Mouse (Mus musculus): ENCODE data around the gene Mmp21. TPM values are rescaled to one million over a fixed set of nuclear protein-coding genes. Genes with fewer than 3 reads are reported as not detected.

Mmp21 gene
- polyA plus RNA-seq, 1 experiment from 2014 or later = not detected

DNA sequence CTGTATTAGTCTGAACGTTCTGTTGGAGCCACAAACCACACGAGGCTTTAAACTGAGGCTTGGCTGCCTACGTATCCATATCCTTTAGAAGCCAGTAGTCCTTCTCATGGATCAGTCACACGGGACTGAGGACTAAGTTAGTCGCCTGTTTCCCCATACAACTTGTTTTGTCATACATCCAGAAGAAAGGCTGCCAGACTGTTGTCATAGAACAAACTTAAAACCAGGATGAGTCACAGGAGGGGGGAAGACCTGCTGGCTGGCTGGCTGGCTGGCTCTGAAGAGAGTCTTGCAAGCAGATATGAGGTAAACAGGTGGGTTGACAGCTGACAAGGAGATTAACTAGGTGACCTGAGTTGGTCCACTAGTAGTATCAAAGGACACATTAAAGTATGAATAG lies 49.0 kb downstream of the Mmp21 start:
- ATAC-seq = no peak
- Histone ChIP-seq H3K4me2 (replicated peaks; ENCODE audit: low read depth) (no peak overlapping the region), H3K36me3 (ENCODE audit: control insufficient read depth, insufficient read depth) (no peaks in the 10 kb centered on the region), H3K27ac (ENCODE audit: low read depth, low read length) (no peak overlapping the region), H3K9me3 (ENCODE audit: control insufficient read depth) (no peaks in the 10 kb centered on the region), H3K27me3 (replicated peaks; ENCODE audit: control insufficient read depth, insufficient read depth, low read length) (no peaks in the 10 kb centered on the region), H3K4me3 (ENCODE audit: low read depth, low read length) (no peak overlapping the region), H3K9ac (ENCODE audit: low read depth, low read length) (no peak overlapping the region), H3K4me1 (replicated peaks; ENCODE audit: control insufficient read depth, insufficient read depth, low read length) (no peaks in the 10 kb centered on the region)
- 69% methylated on average over 5 of the region's 5 CpGs for WGBS
- no peak for TF ChIP-seq CTCF (IDR thresholded peaks at IDR 0.05; ENCODE audit: low read depth)

DNA sequence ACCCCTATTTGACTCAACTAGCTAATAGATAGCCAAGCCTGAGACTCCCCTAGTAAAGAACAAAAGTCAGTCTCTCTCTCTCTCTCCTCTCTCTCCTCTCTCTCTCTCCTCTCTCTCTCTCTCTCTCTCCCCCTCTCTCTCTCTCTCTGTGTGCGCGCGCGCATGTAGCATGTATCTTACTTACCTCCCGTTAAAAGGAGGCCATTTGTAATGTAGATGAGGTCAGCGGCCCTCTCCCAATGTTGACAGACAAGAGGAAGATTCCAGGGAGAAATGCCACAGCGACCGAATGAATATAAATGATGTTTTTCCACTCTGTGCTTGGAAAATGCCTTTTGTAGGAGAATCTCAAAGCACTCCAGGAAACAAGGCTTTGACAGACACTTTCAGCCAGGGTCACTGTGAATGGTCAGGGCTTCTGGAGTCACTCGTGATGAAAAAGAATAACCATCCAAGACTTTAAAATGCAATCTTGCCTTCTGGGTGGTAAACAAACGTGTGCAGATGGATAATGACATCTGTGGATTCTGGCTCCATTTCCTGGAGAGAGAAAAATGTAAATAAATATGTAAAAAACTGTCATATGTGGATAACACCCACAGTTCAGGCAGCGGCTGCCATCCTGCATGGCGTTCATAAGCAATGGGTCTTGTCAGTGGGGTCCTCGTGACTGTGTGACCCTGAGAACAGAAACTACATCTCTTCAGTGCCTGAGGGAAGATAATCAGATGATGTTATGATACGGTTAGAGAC lies 52.5 kb downstream of the Mmp21 start:
- Histone ChIP-seq H3K27ac (ENCODE audit: low read depth, low read length) (no peak overlapping the region), H3K9ac (ENCODE audit: low read depth, low read length) (no peak overlapping the region), H3K4me2 (replicated peaks; ENCODE audit: low read depth) (no peak overlapping the region), H3K4me1 (replicated peaks; ENCODE audit: control insufficient read depth, insufficient read depth, low read length) (no peaks in the 10 kb centered on the region), H3K36me3 (ENCODE audit: control insufficient read depth, insufficient read depth) (no peaks in the 10 kb centered on the region), H3K9me3 (ENCODE audit: control insufficient read depth) (no peaks in the 10 kb centered on the region), H3K27me3 (replicated peaks; ENCODE audit: control insufficient read depth, insufficient read depth, low read length) (no peaks in the 10 kb centered on the region), H3K4me3 (ENCODE audit: low read depth, low read length) (no peak overlapping the region)
- no peak for ATAC-seq
- no peak for TF ChIP-seq CTCF (IDR thresholded peaks at IDR 0.05; ENCODE audit: low read depth)
- 50% methylated on average over 14 of the region's 14 CpGs for WGBS

Other genes starting within 250 kb of the Mmp21 start
- not detected in 2 replicates for gene Tex36, start 77.9 kb downstream of the Mmp21 start, polyA plus RNA-seq (2015; fragmentation: Nextera tagmentation; extraction: Ambion mirVana)
- 5.8 and 6.1 TPM in 2 replicates for gene Edrf1, start 42.5 kb downstream of the Mmp21 start, polyA plus RNA-seq (2015; fragmentation: Nextera tagmentation; extraction: Ambion mirVana)
- gene Bccip, start 29.3 kb upstream of the Mmp21 start, polyA plus RNA-seq (2015; fragmentation: Nextera tagmentation; extraction: Ambion mirVana) = 91.4 and 92.6 TPM in 2 replicates
- gene Uros, start 30.0 kb upstream of the Mmp21 start, polyA plus RNA-seq (2015; fragmentation: Nextera tagmentation; extraction: Ambion mirVana) = 12.1 and 12.4 TPM in 2 replicates
- gene Fank1, start 96.8 kb upstream of the Mmp21 start, polyA plus RNA-seq (2015; fragmentation: Nextera tagmentation; extraction: Ambion mirVana) = 0.17 and 0.42 TPM in 2 replicates
- 43.8 and 50.2 TPM in 2 replicates for gene Dhx32, start 102.7 kb upstream of the Mmp21 start, polyA plus RNA-seq (2015; fragmentation: Nextera tagmentation; extraction: Ambion mirVana)